Mouse (Mus musculus) hindlimb bud, embryonic 11.5 days (tissue): ENCODE results near the gene Zfp94.

ENCODE experiments used
- DNase-seq: peaks from one replicate; pipeline ENCODE4 v3.0.0-alpha.2; 2012; ENCODE audit warnings: low read depth, low spot score; ENCODE audit errors: extremely low spot score

The Zfp94 gene

DNA sequence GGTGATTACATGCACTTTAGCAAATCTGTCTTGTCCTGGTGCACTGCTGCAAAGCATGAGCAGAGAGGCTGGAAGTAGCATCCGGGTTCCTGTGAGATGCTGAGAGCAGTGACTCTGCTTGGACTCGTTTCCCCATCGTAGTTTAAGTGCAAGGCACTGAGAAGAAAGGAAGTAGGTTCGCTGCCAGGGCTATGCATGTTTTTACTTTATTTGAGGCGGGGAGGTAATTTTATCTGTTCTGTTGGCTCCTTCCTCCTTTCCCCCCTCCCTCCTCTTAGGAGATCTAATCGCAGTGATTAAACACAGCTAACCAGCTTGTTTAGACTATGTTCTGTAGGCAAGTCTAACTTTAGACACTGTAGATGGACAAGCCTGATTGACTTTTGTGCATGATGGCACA lies 2.5 kb upstream of the Zfp94 start:
- no peak for DNase-seq

DNA sequence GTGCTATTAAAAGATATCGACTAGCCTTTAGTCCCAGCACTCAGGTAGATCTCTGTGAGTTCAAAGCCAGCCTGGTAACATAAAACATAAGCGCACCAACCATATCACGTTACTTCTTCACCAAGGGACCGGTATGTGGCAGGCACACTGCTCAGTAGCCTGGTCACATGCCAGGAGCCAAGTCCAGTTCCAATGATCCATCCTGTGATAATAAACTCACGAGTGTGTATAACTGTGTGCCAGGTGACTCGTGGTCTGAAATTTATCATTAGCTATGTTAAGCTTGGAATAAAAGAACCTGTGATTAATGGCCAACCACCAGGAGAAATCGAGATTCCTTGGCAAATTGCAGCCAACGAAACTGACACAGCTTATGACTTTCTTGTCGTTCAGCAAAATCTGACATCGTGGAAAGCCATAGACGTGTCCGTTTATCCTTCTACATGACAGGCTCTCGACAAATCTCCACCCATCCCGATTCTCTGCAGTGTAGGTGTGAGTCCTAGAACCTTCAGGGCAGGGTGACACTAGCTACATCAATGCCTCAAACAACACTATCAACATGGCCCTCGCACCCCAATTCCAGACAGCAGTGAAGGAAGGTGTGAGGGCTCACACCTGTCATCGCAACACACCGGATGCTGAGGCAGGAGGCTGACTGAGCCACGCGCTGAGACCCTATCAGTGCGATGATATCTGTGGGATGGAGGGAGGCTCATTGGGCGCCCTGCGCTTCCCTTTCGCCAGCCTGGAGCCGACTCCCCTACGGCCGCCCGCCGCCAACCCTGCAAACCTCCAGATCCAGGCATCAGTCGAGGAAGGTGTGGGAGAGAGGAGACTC lies 520 bp downstream of the Zfp94 start:
- DNase-seq = no peak

DNA sequence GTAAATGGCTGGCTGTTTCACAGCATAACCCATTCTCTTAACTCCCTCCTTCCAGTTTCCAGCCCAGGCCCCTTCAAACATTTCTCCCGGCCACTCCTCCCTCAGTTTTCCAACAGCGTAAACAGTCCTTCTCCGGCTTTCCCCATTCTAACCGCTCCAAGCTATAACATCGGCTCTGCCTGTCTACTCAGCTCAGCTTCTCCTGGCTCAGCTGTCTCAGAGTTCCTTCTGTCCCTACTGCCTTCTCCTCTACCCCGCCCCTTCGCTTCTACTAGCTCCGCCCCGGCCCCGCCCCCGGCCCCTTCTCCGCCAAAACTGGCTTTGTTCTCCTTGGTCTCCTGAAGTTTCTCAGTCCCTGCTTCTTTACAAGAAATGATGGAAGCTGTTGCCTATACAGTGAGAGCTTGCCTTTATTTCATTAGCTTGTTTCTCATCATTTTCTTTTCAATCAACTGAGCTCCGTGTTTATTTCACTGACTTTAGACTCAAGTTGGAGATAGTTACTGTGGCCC lies 15.6 kb downstream of the Zfp94 start, which contains the start of gene Zfp61:
Gene Zfp61, minus strand, starts transcription at position 462 of the 512 bp plus-strand sequence.
- no peak for DNase-seq

DNA sequence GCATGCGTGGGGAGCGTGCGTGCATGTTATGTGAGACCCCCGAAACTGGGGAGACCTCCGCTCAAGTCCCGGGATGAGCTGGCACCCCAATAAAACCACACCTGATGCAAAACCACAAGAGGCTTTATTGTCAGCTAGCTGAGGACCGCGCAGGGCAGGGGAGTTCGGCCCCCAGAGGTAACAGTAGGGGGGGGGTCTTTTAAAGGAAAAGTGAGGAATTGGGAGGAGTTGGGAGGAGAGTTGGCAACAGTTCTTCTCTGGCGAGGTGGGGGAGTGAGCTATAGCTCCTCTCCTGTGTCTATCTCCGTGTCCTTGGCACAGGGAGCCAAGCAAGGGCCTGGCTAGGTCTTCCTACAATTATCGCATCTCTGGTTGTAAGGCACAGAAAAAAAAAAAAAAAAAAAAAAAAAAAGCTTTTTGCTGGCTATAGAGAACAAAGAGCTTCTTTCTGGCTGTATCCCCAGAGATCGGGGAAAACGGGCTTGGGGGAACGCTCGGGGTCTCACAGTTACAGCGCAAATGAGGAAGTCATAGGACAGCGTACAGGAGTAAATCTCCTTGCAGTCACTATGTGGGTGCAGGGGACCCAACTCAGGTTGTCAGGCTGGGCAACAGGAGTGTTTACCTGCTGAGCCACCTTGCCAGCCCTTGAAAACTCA lies 16.5 kb downstream of the Zfp94 start:
- DNase-seq = no peak

DNA sequence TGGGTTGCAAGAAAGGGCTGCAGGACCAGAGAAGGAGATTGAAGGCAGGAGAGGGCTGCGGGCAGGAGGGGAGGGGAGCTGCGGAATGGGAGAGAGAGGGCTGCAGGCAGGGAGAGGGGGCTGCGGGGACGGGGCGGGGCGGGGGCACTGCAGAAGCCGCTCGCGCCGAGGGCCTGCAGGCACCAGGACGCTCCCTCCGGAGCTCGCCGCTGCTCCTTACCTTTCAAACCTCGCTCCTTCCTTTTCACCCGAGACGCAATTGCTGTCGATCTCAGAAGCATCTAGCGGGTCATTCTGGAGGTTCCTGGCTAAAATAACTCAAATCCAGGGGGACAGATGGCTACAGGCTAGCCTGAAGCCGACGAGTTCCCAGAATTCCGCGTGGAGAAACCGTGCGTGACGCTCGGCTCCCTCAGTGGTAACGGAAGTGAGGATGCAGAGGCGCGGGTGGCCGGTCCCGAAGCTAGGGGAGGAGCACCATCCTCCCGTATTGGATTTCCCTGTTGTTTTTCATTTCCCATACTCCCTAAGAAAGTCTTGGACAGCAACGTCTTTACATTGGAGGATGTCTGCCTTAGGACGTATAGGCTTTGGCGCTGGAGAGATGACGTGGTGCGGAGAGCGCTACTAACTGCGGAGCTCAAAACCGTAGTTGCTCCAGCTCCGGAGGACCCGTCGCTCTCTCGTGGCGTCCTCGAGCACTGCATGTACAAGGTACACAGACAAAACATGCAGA lies 17.3 kb downstream of the Zfp94 start:
- peak; percentile 80 for DNase-seq

DNA sequence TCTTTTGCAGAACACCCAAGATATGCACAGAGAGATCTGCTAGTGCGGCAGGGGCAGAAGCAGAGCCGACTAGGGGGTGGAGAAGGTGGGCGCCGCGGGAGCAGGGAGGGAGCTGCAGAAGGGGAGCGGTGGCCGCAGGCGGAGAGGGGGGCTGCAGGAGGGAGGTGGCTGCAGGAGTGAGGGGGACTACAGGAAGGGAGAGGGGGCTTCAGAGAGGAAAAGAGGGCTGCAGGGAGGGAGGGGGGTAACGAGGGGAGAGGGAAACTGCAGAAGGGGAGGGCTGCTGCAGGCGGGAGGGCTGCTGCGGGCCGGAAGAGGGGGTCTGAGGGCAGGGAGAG lies 17.9 kb downstream of the Zfp94 start:
- DNase-seq = no peak

DNA sequence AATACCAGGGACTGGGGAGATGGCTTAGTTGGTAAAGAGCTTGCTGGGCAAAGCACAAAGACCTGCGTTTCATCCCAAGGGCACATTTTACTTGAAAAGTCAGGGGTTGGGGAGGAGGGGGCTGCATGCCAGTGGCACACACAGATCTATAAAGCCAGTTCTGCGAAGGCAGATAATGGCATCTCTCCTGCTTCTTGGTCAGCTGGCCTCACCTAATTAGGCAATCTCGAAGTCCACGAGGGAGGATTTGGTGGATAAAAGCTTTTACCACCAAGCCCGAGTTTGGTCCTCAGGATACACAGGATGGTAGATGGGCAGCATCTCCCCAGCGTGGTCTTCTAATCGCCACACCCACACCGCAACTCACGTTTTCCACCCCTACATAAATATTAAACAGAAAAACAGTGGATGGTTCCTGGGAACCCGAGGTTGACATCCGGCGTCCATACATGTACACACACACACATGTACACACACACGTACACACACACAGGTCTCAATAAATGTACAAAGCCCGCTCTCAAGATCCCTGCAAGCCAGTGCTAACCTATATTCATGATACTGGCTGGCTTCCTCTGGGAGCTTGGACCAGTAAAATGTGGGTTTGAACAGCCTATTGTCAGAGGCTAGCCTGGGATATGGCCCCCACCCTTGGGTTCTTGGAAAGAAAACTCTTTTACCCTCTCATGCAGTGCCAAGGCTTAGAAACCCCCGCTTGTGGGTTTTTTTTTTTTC lies 18.9 kb downstream of the Zfp94 start:
- no peak for DNase-seq

DNA sequence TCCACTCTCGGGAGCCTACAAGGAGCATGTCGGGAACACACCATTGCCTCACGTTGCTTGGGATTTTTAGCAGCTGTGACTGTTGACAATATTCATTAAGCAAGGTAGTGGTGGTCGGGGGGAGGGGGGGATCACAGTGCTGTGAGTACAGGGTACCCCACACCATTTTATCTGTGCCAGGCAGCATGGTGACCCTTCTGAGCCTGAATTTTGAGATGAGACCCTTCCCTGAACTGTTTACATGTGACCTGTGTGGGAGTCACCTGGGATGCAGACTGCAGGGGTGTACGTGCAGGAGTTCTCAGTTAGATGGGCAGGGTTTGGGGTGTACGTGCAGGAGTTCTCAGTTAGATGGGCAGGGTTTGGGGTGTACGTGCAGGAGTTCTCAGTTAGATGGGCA lies 20.1 kb downstream of the Zfp94 start:
- DNase-seq = no peak

DNA sequence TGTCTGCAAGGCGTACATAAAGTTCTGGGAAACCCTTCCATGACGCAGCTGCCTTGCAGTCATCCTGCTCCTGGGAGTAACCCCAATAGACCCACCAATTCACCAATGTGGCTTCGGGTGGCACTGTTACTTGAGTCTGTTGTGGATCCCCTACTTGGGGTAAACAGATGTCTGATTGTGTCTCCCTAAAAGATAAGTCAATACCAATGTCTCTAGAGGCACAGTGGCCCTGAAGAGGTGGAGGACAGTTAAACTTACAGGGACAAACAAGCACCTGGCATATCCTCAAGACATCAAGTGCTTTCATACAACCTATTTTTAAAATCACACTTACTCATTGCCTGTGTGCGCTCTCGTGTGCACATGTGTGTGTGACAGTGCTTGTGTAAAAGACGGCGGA lies 21.1 kb downstream of the Zfp94 start:
- no peak for DNase-seq

DNA sequence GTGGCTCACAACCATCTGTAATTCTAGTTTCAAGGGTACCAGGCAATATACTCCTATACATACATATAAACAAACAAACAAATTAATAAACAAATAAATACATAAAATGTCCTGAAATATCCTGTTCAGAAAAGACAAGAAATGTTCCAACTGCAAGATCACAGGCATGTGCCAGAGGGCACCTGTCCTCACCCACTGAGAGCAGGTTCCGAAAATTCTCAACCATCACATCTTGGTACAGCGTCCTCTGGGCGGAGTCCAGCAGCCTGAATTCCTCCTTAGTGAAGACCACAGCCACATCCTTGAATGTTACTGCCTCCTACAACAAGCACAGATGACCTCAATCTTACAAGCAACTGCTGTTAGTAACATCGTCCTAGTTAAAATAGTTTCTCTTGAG lies 21.7 kb downstream of the Zfp94 start:
- DNase-seq = no peak

DNA sequence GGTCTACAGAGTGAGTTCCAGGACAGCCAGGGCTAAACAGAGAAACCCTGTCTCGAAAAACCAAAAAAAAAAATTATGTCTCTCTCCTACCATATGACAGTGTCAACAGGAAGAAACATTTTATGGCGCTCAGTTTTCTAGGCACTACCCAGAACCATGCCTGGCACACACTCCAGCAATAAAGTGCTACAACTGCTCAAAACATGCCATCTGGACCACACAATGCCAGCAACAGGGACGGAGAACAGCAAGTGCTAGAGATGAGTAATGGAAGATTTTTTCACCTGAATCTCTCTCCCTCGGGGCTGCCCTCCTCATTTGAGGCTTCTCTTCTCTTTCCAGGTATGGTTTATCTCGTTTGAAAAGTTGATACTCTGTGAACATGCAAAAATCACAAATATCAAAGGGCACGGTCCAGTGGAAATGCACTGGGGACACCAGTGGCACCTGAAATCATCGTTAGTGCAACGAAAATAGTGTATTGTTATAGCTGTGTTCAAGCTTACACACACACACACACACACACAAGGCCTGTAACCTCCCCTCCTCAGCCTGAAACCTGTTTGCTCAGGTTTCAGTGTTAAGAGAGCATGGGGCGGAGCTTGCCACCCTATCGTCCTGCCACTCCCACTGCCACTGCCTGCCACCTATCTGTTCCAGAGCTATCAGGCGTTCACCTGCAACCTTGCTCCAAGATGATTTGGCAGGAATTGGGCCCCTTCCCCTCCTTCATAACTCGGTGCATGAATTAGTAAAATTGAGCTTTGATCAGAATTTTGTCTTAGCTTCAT lies 23.2 kb downstream of the Zfp94 start:
- no peak for DNase-seq

DNA sequence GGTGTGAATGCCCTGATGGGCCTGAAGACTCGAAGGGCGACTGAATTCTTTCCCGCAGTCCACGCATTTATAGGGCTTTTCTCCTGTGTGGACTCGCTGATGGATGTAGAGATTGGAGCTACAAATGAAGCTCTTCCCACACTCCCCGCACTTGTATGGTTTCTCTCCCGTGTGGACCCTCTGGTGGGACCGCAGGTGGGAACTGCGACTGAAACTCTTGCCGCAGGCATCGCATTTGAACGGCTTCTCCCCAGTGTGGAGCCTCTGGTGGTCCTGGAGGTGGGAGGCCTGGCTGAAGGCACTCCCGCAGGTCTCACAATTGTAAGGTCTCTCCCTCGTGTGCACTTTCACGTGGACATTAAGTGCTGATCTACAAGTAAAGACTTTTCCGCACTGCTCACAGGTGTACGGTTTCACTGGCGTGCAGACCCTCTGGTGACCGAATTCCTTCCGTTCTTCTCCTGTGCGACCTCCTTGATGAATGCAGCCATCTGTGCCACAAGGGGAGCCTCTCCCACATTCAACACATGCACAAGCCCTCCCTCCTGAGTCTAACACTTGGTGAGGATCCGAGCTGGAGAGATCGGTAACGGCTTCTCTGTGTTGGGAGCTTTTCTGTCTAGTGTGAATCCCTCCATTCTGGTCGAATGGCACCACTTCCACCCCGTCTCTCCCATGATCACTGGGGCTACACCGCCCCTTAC lies 24.9 kb downstream of the Zfp94 start:
- DNase-seq = no peak

DNA sequence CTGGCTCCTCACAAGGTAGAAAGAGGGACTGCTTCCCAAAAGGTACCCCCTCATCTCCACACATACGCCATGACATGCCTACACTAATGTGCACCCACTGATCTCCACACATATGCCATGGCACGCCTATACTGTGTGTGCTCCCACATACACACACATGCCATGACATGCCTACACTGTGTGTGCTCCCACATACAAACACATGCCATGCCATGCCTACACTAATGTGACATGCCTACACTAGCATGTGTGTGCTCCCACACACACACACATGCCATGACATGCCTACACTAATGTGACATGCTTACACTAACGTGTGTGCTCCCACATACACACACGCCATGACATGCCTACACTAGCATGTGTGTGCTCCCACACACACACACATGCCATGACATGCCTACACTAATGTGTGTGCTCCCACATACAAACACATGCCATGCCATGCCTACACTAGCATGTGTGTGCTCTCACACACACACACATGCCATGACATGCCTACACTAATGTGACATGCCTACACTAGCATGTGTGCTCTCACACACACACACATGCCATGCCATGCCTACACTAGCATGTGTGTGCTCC lies 26.3 kb downstream of the Zfp94 start:
- DNase-seq = no peak

DNA sequence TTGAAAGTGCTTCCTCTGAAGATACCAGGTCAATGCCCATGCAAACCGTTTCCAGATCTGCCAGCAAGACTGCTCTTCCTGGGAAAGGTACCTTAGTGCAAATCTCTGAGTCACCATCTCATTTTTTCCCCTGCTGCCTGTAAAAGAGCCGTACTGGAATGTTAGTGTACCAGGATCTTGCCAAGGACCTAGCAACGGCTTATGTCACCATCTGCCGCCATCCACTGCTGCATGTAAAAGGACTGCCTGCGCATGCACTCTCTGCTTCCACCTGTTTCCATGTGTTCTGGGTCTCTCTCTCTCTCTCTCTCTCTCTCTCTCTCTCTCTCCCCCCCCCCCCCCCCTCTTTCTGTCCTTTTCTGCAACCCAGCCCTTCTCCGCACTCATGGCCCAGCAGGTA lies 28.0 kb downstream of the Zfp94 start:
- DNase-seq = no peak

DNA sequence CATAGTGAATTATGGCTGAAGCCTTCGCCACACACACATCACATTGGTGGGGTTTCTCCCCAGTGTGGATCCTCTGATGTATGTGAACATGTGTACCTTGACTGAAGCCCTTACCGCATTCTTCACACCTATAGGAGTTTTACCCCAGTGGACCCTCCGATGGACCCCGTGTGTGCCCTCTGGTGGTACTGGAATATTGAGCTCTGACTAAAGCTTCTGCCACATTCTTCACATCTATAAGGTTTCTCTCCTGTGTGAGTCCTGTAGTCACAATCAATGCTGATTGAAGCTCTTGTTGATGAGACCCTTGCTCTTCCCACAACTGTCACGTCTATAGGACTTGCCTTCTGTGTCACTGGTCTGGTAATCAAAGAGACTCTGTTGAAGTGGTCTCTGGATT lies 28.8 kb downstream of the Zfp94 start:
- no peak for DNase-seq

DNA sequence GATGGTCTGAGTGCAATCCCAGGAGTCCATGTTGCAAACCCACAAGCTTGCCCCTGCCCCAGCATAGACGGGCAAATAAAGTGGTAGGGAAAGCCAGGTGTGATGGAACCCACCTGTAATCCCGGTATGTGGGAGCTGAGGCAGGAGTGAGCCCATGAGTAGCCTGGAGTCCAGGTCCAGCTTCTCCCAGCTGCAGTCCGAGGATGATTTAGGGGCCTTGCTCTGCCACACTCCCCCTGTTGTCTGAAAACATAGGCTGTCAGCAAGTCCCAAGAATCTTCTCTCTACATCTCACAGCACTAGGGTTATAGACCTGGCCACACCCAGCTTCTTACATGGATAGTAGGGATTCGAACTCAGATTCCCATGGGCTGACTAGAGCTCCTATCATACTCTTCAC lies 29.6 kb downstream of the Zfp94 start:
- DNase-seq = no peak

DNA sequence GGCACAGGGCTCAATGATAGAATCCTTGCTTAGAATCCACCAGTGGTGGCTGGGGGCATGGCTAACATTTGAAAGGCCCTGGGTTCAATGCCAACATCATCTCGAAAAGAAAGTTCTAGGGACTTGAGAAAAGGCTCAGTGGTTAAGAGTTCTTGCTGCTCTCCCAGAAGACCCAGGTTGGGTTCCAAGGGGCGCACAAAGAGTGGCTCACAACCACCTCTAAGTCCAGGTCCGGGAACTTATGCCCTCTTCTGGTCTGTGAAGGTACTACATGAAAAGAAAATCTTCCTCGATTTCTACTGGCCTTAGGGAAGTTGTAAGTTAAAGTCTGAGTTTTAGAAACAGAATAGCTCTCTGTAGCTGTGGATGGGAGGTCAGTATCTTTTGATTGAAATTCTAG lies 30.4 kb downstream of the Zfp94 start:
- no peak for DNase-seq

DNA sequence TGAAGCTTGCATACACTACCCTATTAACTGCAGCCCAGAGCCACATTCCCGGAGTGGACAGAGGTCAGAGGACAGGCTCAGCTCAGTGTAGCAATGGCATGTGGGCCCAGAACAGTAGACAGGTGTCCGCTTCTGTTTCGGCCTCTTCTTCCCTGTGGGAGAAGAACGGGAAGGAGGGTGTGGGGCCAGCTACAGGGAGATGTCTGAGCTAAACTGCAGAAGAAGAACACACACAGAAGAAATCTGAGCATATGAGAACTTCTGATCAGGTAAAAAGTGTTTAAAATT lies 35.7 kb downstream of the Zfp94 start:
- DNase-seq = no peak

DNA sequence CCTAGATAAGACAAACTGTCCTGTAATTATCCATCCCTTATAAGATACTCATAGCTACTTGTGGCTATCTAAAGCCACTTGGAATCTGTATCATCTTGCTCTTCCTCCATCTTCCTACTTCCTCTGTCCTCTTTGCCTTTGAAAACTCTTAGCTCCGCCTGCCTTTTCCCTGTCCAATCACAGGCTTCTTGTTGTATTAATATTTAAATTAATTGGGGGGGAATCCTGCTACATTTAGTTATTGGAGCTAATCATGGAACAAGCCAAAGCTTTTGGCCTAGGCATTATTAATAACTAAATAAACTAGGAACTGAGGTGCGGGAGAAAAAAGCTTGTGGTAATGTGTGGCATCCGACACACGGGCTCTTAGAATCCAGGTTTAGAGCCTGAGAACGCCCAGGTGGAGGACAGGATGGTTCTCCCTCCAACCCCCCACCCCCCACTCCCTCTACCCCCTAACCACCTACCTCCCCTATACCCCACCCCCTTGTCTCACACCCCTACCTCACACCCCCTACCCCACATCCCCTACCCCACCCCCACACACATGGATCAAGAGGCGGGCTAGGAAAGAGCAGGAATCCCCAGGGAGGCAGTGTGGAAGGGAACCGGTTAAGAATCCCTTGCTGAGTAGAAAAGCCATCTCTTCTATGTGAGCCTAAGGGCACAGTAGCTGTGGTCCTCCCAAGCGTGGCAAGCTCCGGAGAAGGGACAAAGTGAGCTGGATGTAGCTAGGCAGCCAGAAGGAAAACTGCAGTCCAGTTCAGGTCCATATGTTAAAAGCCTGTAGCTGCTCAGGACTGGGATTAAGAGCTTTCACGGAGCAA lies 36.2 kb downstream of the Zfp94 start:
- no peak for DNase-seq
